Mouse (Mus musculus): ENCODE data around the gene Fibcd1. TPM values are rescaled to one million over a fixed set of nuclear protein-coding genes. Genes with fewer than 3 reads are reported as not detected.

The Fibcd1 gene
- total and polyA plus RNA-seq, 3 experiments, result not detected

- Histone ChIP-seq H3K79me2 (ENCODE audit: control insufficient read depth, insufficient read depth, low read length, poor library complexity) (no peaks in the 10 kb centered on the region), H3K9me3 (replicated peaks; ENCODE audit: insufficient read depth, low read length) (no peaks in the 10 kb centered on the region), H3K27ac (ENCODE audit: control insufficient read depth, low read depth, low read length) (no peak overlapping the region), H3K4me1 (ENCODE audit: control insufficient read depth in 1 of 2, insufficient read depth in 2 of 2, low read length in 2 of 2) (no peaks in the 10 kb centered on the region), H3K9ac (ENCODE audit: control insufficient read depth, low read depth, low read length, poor library complexity, severe bottlenecking) (no peak overlapping the region), H3K36me3 (ENCODE audit: control insufficient read depth in 1 of 2, insufficient read depth in 2 of 2, low read length in 2 of 2) (no peaks in the 10 kb centered on the region), H3K4me3 (ENCODE audit: control insufficient read depth in 1 of 2, insufficient read depth in 1 of 2, low read depth in 2 of 2, low read length in 2 of 2) (no peak overlapping the region), H3K27me3 (ENCODE audit: control insufficient read depth in 1 of 2, insufficient read depth in 2 of 2, low read length in 2 of 2) (no peaks in the 10 kb centered on the region; a peak in 1 of 4 replicates)
- DNase-seq (ENCODE audit: low read depth, low spot score), result no peak
- TF ChIP-seq UBTF (IDR thresholded peaks at IDR 0.05; ENCODE audit: borderline replicate concordance, insufficient read depth, low read depth, low read length), result no peak
- TF ChIP-seq CHD2 (IDR thresholded peaks at IDR 0.05; ENCODE audit: low read length), result no peak
- no peak for TF ChIP-seq MXI1 (IDR thresholded peaks at IDR 0.05; ENCODE audit: low read depth, low read length)
- TF ChIP-seq KAT2A (conservative IDR thresholded peaks at IDR 0.05; ENCODE audit: low read depth, low read length), result no peak
Measured at GRCm38 (mm10) chr2:31844729-31845136, 1.1 kb downstream of the Fibcd1 start.

DNA sequence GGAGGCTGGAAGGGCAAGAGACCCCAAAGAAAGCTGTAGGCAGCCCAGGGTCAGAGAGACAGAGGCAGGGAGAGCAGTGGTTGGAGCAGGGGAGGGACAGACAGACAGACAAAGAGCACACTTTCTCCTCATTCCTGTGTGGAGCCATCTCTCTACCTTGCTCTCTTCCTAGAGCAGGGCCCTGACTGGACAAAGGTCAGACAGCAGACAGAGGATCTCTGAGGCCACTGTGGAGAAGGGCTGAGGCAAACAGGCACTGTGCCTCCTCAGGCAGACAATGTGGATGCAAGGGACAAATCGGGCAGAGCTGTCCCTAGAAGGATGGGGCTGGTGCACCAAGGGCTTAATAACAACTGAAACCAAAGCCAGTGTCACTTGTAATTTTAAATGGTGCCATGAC is 6.9 kb downstream of the Fibcd1 start:
- Histone ChIP-seq H3K27me3 (ENCODE audit: control insufficient read depth in 1 of 2, insufficient read depth in 2 of 2, low read length in 2 of 2) (no peaks in the 10 kb centered on the region; a peak in 1 of 4 replicates), H3K36me3 (ENCODE audit: control insufficient read depth in 1 of 2, insufficient read depth in 2 of 2, low read length in 2 of 2) (no peaks in the 10 kb centered on the region), H3K9me3 (replicated peaks; ENCODE audit: insufficient read depth, low read length) (no peaks in the 10 kb centered on the region), H3K4me1 (ENCODE audit: control insufficient read depth in 1 of 2, insufficient read depth in 2 of 2, low read length in 2 of 2) (no peaks in the 10 kb centered on the region), H3K4me3 (ENCODE audit: control insufficient read depth in 1 of 2, insufficient read depth in 1 of 2, low read depth in 2 of 2, low read length in 2 of 2) (no peak overlapping the region), H3K27ac (ENCODE audit: control insufficient read depth, low read depth, low read length) (no peak overlapping the region), H3K9ac (ENCODE audit: control insufficient read depth, low read depth, low read length, poor library complexity, severe bottlenecking) (no peak overlapping the region), H3K79me2 (ENCODE audit: control insufficient read depth, insufficient read depth, low read length, poor library complexity) (no peaks in the 10 kb centered on the region)
- DNase-seq (ENCODE audit: low read depth, low spot score), result no peak
- no peak for TF ChIP-seq RAD21 (IDR thresholded peaks at IDR 0.05; ENCODE audit: low read depth, low read length)
- no peak for TF ChIP-seq MAZ (IDR thresholded peaks at IDR 0.05; ENCODE audit: low read depth, low read length)

DNA sequence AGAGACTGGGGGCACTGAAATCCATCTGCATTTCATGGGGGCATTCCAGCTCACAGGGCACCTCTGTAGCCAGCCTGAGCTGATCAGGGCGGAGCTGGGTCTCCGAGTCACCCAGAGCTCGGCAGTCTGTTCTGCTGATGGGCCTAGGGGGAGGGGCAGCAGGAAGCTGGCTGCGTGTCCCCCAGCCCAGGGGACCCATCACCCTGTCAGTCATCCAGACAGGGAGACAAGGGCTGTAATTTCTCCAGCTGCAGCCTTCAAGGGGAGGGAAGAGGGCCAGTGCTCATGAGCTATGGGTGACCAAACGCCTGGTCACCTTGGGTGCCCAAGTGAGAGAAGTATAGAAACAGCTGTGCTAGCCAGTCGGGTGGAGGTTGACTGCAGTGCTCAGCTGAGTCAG is 8.8 kb downstream of the Fibcd1 start:
- no peak overlapping the region for H3K9ac ChIP-seq (ENCODE audit: control insufficient read depth, low read depth, low read length, poor library complexity, severe bottlenecking)
- no peaks in the 10 kb centered on the region for H3K9me3 ChIP-seq (replicated peaks; ENCODE audit: insufficient read depth, low read length)
- no peak overlapping the region for H3K4me3 ChIP-seq (ENCODE audit: control insufficient read depth in 1 of 2, insufficient read depth in 1 of 2, low read depth in 2 of 2, low read length in 2 of 2)
- H3K27me3 ChIP-seq (ENCODE audit: control insufficient read depth in 1 of 2, insufficient read depth in 2 of 2, low read length in 2 of 2), result peaks cover 1 to 2% of the 10 kb centered on the region in 2 experiments
- DNase-seq (ENCODE audit: low read depth, low spot score), result no peak
- no peak overlapping the region for H3K27ac ChIP-seq (ENCODE audit: control insufficient read depth, low read depth, low read length)
- H3K36me3 ChIP-seq (ENCODE audit: control insufficient read depth in 1 of 2, insufficient read depth in 2 of 2, low read length in 2 of 2), result no peaks in the 10 kb centered on the region
- TF ChIP-seq MAX (IDR thresholded peaks at IDR 0.05; ENCODE audit: low read length) (no peak), CHD1 (IDR thresholded peaks at IDR 0.05; ENCODE audit: low read depth, low read length) (no peak), USF2 (IDR thresholded peaks at IDR 0.05; ENCODE audit: borderline replicate concordance in 1 of 2, insufficient read depth in 1 of 2, low read depth in 1 of 2, low read length in 2 of 2) (no peak), MXI1 (IDR thresholded peaks at IDR 0.05; ENCODE audit: low read depth, low read length) (no peak), MAZ (IDR thresholded peaks at IDR 0.05; ENCODE audit: low read depth, low read length) (no peak), ELF1 (IDR thresholded peaks at IDR 0.05; ENCODE audit: low read depth, low read length) (no peak), EP300 (IDR thresholded peaks at IDR 0.05; ENCODE audit: low read depth in 1 of 2, low read length in 2 of 2) (no peak), SIN3A (IDR thresholded peaks at IDR 0.05; ENCODE audit: low read length) (no peak), UBTF (IDR thresholded peaks at IDR 0.05; ENCODE audit: borderline replicate concordance, insufficient read depth, low read depth, low read length) (no peak), USF1 (IDR thresholded peaks at IDR 0.05; ENCODE audit: low read depth, low read length) (no peak)
- H3K79me2 ChIP-seq (ENCODE audit: control insufficient read depth, insufficient read depth, low read length, poor library complexity), result no peaks in the 10 kb centered on the region
- H3K4me1 ChIP-seq (ENCODE audit: control insufficient read depth in 1 of 2, insufficient read depth in 2 of 2, low read length in 2 of 2), result no peaks in the 10 kb centered on the region

Measured in MEL (cell line).